Mouse (Mus musculus) bone marrow, adult 2 months (tissue): ENCODE data around the gene Rap2b.

Source experiments
- CTCF ChIP-seq: fragments of 200-500 bp; IDR thresholded peaks from 2 replicates; pipeline ENCODE4 v1.5.1; 2011; ENCODE audit warnings: low read length, control low read depth; ENCODE audit not compliant: control insufficient read depth, insufficient read depth
- POLR2A ChIP-seq: fragments of 200-500 bp; IDR thresholded peaks from 2 replicates; pipeline ENCODE4 v1.6.1; 2011; ENCODE audit warnings: low read depth, mild to moderate bottlenecking, control low read depth, low read length, borderline replicate concordance; ENCODE audit not compliant: control insufficient read depth

GRCm38 (mm10) chr3:61358107-61358506 is 3.3 kb upstream of the Rap2b start:
- TF ChIP-seq POLR2A (no peak), CTCF (no peak)
